Mouse (Mus musculus): ENCODE data around the gene 2010315B03Rik. TPM values are rescaled to one million over a fixed set of nuclear protein-coding genes. Genes with fewer than 3 reads are reported as not detected.
A peak's percentile ranks its signal among the peaks of the same experiment; 100 is the strongest.
"Not testable (repeated sequence)": the region's sequence is repeated elsewhere in the genome, so short reads cannot be mapped to it uniquely, and the experiment has no call there.

The 2010315B03Rik gene
- polyA plus RNA-seq, 1 experiment from 2014 or later, result 9.3 TPM

- 89% methylated on average over 2 of the region's 2 CpGs for WGBS
- no peak for DNase-seq (ENCODE audit: low spot score)
- H3K4me3 ChIP-seq (ENCODE audit: low read depth, low read length), result no peak overlapping the region
- H3K9me3 ChIP-seq (ENCODE audit: control insufficient read depth, low read length), result peaks cover 36% of the 10 kb centered on the region
- no peak overlapping the region for H3K9ac ChIP-seq (ENCODE audit: low read length)
- H3K4me1 ChIP-seq (replicated peaks; ENCODE audit: control insufficient read depth, insufficient read depth, low read length), result no peaks in the 10 kb centered on the region; the same call in 1 of the 2 replicates
- no peaks in the 10 kb centered on the region for H3K27me3 ChIP-seq (replicated peaks; ENCODE audit: control insufficient read depth, insufficient read depth, low read length)
- peaks cover 15% of the 10 kb centered on the region for H3K36me3 ChIP-seq (ENCODE audit: control insufficient read depth, insufficient read depth, low read length)
- H3K27ac ChIP-seq (ENCODE audit: low read depth), result no peak overlapping the region
- ATAC-seq (replicated peaks; ENCODE audit: low FRiP score, low TSS enrichment, low read depth), result no peak
- no peak overlapping the region for H3K4me2 ChIP-seq (ENCODE audit: low read length)
Observed at GRCm38 (mm10) chr9:124275064-124275463, 37.4 kb downstream of the 2010315B03Rik start.

DNA sequence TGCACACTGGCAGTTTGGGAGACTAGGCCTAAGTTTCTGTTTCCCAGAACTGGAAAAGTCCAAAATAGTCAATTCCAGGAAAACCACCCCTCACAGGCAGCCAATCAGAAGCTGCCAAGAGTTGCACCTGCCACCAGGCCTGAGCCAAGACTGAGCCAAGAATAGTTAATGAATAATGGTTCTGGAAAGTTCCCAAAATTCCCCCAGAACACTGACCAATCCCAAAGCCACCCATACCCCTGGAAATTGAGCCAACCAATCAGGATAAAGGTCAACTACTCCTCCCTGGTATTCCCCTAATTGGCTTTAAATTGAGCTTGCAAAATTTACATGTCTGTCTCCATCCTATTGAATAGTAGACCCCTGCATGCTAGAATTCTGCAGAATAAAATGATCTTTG is 39.3 kb downstream of the 2010315B03Rik start:
- Histone ChIP-seq H3K27me3 (replicated peaks; ENCODE audit: control insufficient read depth, insufficient read depth, low read length) (no peaks in the 10 kb centered on the region), H3K4me3 (ENCODE audit: low read depth, low read length) (no peak overlapping the region), H3K36me3 (ENCODE audit: control insufficient read depth, insufficient read depth, low read length) (peaks cover 33% of the 10 kb centered on the region), H3K4me2 (ENCODE audit: low read length) (no peak overlapping the region), H3K9ac (ENCODE audit: low read length) (no peak overlapping the region), H3K4me1 (replicated peaks; ENCODE audit: control insufficient read depth, insufficient read depth, low read length) (no peaks in the 10 kb centered on the region), H3K27ac (ENCODE audit: low read depth) (no peak overlapping the region), H3K9me3 (ENCODE audit: control insufficient read depth, low read length) (peaks cover 53% of the 10 kb centered on the region)
- DNase-seq (ENCODE audit: low spot score), result no peak
- ATAC-seq (replicated peaks; ENCODE audit: low FRiP score, low TSS enrichment, low read depth), result no peak

- no peak for ATAC-seq (replicated peaks; ENCODE audit: low FRiP score, low TSS enrichment, low read depth)
- Histone ChIP-seq H3K9me3 (ENCODE audit: control insufficient read depth, low read length) (peaks cover 27% of the 10 kb centered on the region), H3K36me3 (ENCODE audit: control insufficient read depth, insufficient read depth, low read length) (peaks cover 31% of the 10 kb centered on the region), H3K4me3 (ENCODE audit: low read depth, low read length) (no peak overlapping the region), H3K9ac (ENCODE audit: low read length) (no peak overlapping the region), H3K27ac (ENCODE audit: low read depth) (no peak overlapping the region), H3K27me3 (replicated peaks; ENCODE audit: control insufficient read depth, insufficient read depth, low read length) (no peaks in the 10 kb centered on the region), H3K4me2 (ENCODE audit: low read length) (no peak overlapping the region), H3K4me1 (replicated peaks; ENCODE audit: control insufficient read depth, insufficient read depth, low read length) (no peaks in the 10 kb centered on the region)
- no peak for DNase-seq (ENCODE audit: low spot score)
- 36% methylated on average over 2 of the region's 2 CpGs for WGBS
Observed at GRCm38 (mm10) chr9:124267929-124268328, 44.6 kb downstream of the 2010315B03Rik start.

DNA sequence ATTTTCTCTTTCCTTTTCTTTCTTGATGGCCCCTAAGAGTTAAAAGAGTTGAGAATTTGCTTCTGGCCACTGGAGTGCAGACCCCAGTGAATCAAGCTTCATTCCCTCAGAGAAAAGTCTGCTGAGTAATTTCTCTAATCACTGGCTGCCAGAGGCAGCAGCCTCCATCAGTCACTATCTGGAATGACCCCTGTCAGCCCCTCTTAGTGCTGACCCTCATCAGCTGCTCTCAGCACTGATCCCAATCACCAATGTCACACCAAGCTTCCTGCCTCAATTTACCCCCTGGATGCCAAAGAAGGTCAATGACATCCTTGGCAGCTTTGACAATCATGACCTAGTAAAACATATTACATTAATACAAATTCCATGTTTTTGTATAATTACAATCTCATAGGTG is 45.0 kb downstream of the 2010315B03Rik start:
- no peak for DNase-seq (ENCODE audit: low spot score)
- H3K4me3 ChIP-seq (ENCODE audit: low read depth, low read length), result no peak overlapping the region
- H3K27me3 ChIP-seq (replicated peaks; ENCODE audit: control insufficient read depth, insufficient read depth, low read length), result no peaks in the 10 kb centered on the region
- no peaks in the 10 kb centered on the region for H3K4me1 ChIP-seq (replicated peaks; ENCODE audit: control insufficient read depth, insufficient read depth, low read length)
- peaks cover 31% of the 10 kb centered on the region for H3K36me3 ChIP-seq (ENCODE audit: control insufficient read depth, insufficient read depth, low read length)
- H3K27ac ChIP-seq (ENCODE audit: low read depth), result no peak overlapping the region
- H3K9me3 ChIP-seq (ENCODE audit: control insufficient read depth, low read length), result peaks cover 25% of the 10 kb centered on the region
- H3K4me2 ChIP-seq (ENCODE audit: low read length), result no peak overlapping the region
- ATAC-seq (replicated peaks; ENCODE audit: low FRiP score, low TSS enrichment, low read depth), result no peak
- no peak overlapping the region for H3K9ac ChIP-seq (ENCODE audit: low read length)

DNA sequence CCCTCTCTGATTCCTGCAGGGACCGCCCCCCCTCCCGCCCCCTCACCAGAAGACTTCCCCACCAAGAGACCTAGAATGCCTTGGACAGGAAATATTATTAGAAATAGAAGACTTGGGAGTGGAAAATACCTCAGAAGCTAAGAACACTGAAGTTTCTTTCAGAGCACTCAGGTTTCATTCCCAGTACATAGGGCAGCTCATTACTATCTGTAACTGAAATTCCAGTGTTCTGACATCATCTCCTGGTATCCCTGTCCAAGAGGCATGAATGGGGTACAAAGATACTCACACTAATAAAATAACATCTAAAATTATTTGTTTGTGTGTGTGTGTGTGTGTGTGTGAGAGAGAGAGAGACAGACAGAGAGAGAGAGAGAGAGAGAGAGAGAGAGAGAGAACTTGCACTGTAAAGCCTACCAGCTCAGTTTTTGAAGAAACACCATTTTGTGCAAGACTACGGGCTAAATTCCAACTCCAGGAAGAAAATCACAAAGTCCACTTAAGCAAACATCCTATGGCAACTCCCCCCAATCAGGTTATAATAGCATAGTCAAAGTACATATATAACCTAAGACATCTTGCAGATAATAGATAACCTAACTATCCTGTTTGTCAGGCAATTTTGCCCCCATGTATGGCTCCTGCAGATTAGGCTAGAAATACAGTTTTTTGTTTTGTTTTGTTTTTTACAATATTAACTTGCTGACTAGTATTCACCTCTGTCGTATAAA is 49.3 kb downstream of the 2010315B03Rik start:
- Histone ChIP-seq H3K9me3 (ENCODE audit: control insufficient read depth, low read length) (no peaks in the 10 kb centered on the region), H3K9ac (ENCODE audit: low read length) (no peak overlapping the region), H3K4me2 (ENCODE audit: low read length) (no peak overlapping the region), H3K4me3 (ENCODE audit: low read depth, low read length) (no peak overlapping the region), H3K27ac (ENCODE audit: low read depth) (no peak overlapping the region), H3K27me3 (replicated peaks; ENCODE audit: control insufficient read depth, insufficient read depth, low read length) (no peaks in the 10 kb centered on the region), H3K4me1 (replicated peaks; ENCODE audit: control insufficient read depth, insufficient read depth, low read length) (no peaks in the 10 kb centered on the region), H3K36me3 (ENCODE audit: control insufficient read depth, insufficient read depth, low read length) (no peaks in the 10 kb centered on the region)
- ATAC-seq (replicated peaks; ENCODE audit: low FRiP score, low TSS enrichment, low read depth) (0 out of 2 replicates have a peak, but pooled peaks have one; percentile 50), DNase-seq (ENCODE audit: low spot score) (no peak)
- WGBS, result 79% methylated on average over 4 of the region's 4 CpGs

GRCm38 (mm10) chr9:124258067-124258556 is 54.4 kb downstream of the 2010315B03Rik start:
- Histone ChIP-seq H3K4me3 (ENCODE audit: low read depth, low read length) (no peak overlapping the region), H3K27me3 (replicated peaks; ENCODE audit: control insufficient read depth, insufficient read depth, low read length) (no peaks in the 10 kb centered on the region), H3K9me3 (ENCODE audit: control insufficient read depth, low read length) (peaks cover 9% of the 10 kb centered on the region), H3K9ac (ENCODE audit: low read length) (no peak overlapping the region), H3K4me1 (replicated peaks; ENCODE audit: control insufficient read depth, insufficient read depth, low read length) (no peaks in the 10 kb centered on the region), H3K27ac (ENCODE audit: low read depth) (no peak overlapping the region), H3K36me3 (ENCODE audit: control insufficient read depth, insufficient read depth, low read length) (no peaks in the 10 kb centered on the region), H3K4me2 (ENCODE audit: low read length) (no peak overlapping the region)
- ATAC-seq (replicated peaks; ENCODE audit: low FRiP score, low TSS enrichment, low read depth), result no peak
- no peak for DNase-seq (ENCODE audit: low spot score)
- 61% methylated on average over 4 of the region's 4 CpGs for WGBS

- H3K36me3 ChIP-seq (ENCODE audit: control insufficient read depth, insufficient read depth, low read length), result no peaks in the 10 kb centered on the region
- H3K4me1 ChIP-seq (replicated peaks; ENCODE audit: control insufficient read depth, insufficient read depth, low read length), result no peaks in the 10 kb centered on the region
- no peak overlapping the region for H3K4me3 ChIP-seq (ENCODE audit: low read depth, low read length)
- 61% methylated on average over 1 of the region's 1 CpGs for WGBS
- H3K27ac ChIP-seq (ENCODE audit: low read depth), result no peak overlapping the region
- H3K9me3 ChIP-seq (ENCODE audit: control insufficient read depth, low read length), result peaks cover 9% of the 10 kb centered on the region
- no peaks in the 10 kb centered on the region for H3K27me3 ChIP-seq (replicated peaks; ENCODE audit: control insufficient read depth, insufficient read depth, low read length)
- DNase-seq (ENCODE audit: low spot score), result peak; percentile 92
- H3K4me2 ChIP-seq (ENCODE audit: low read length), result no peak overlapping the region
- no peak overlapping the region for H3K9ac ChIP-seq (ENCODE audit: low read length)
- peak; percentile 64; the same call in 1 of the 2 replicates for ATAC-seq (replicated peaks; ENCODE audit: low FRiP score, low TSS enrichment, low read depth)
Observed at GRCm38 (mm10) chr9:124257200-124258066, 55.1 kb downstream of the 2010315B03Rik start.

DNA sequence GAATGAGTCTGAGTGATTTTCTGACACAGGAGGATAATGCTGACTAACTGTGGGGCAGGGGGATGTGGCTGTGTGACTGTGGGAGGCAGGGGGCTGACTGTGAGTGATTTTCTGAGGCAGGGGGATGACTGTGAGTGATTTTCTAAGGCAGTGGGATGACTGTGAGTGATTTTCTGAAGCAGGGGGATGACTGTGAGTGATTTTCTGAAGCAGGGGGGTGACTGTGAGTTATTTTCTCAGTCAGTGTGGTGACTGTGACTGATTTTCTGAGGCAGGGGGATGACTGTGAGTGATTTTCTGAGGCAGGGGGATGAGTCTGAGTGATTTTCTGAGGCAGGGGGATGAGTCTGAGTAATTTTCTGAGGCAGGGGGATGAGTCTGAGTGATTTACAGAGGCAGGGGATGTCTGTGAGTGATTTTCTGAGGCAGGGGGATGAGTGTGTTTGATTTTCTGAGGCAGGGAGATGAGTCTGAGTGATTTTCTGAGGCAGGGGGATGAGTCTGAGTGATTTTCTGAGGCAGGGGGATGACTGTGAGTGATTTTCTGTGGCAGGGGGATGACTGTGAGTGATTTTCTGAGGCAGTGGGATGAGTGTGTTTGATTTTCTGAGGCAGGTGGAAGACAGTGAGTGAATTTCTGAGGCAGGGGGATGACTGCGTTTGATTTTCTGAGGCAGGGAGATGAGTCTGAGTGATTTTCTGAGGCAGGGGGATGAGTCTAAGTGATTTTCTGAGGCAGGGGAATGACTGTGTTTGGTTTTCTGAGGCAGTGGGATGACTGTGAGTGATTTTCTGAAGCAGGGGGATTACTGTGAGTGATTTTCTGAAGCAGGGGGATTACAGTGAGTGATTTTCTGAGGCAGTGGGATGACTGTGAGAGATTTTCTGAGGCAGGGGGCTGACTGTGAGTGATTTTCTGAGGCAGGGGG is 56.0 kb downstream of the 2010315B03Rik start:
- H3K27me3 ChIP-seq (replicated peaks; ENCODE audit: control insufficient read depth, insufficient read depth, low read length); H3K9ac ChIP-seq (ENCODE audit: low read length); H3K4me1 ChIP-seq (replicated peaks; ENCODE audit: control insufficient read depth, insufficient read depth, low read length); H3K4me3 ChIP-seq (ENCODE audit: low read depth, low read length); H3K9me3 ChIP-seq (ENCODE audit: control insufficient read depth, low read length); H3K27ac ChIP-seq (ENCODE audit: low read depth); H3K36me3 ChIP-seq (ENCODE audit: control insufficient read depth, insufficient read depth, low read length); H3K4me2 ChIP-seq (ENCODE audit: low read length): not testable (repeated sequence)
- DNase-seq (ENCODE audit: low spot score) (peak; percentile 78), ATAC-seq (replicated peaks; ENCODE audit: low FRiP score, low TSS enrichment, low read depth) (peak; percentile 78; the same call in 1 of the 2 replicates)
- 16% methylated on average over 1 of the region's 1 CpGs for WGBS
